Mouse (Mus musculus): ENCODE results near the gene March1. TPM values are rescaled to one million over a fixed set of nuclear protein-coding genes. Genes with fewer than 3 reads are reported as not detected.
A peak's percentile ranks its signal among the peaks of the same experiment; 100 is the strongest.
"Not testable (repeated sequence)": the region's sequence is repeated elsewhere in the genome, so short reads cannot be mapped to it uniquely, and the experiment has no call there.

March1 gene
- polyA plus RNA-seq, 1 experiment: 2.0 TPM

DNA sequence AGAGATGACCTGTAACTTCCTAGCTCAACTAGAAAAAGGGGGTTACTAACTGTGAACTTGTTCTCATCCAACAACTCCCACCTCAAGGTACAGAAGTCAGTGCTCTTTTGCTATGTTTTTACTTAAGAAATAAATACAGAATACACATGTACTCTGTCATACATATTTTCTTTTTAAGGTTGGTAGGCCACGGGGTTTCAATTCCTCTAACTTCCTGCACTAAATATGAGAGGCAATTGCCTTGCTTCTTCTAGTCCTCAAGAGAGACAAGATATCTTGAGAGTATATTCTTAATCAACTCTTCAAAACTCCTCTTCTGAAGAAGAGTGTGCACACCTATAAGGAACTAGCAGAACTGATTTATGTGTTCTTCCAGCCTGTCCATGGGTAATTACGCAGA, 797.5 kb downstream of the March1 start:
- no peak for DNase-seq (ENCODE audit: low spot score)

DNA sequence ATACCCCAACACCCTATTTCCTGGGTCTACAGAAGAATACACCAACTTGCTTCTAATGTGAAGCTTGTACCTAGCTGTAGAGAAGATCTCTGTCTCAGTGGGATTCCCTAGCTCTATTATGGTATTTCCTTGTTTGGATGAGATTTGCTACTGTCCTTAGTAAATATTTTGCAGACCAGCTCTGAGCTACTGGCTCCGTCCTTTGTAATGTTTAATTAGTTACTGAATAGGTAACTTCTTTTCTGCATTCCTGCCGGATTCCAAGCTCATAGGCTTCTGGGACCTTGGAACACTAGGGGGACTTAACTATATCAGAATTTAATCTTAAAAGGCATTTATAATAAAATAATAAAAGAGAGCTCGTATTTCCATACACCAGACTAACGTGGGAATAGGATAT, 799.9 kb downstream of the March1 start:
- not testable (repeated sequence) for DNase-seq (ENCODE audit: low spot score)

DNA sequence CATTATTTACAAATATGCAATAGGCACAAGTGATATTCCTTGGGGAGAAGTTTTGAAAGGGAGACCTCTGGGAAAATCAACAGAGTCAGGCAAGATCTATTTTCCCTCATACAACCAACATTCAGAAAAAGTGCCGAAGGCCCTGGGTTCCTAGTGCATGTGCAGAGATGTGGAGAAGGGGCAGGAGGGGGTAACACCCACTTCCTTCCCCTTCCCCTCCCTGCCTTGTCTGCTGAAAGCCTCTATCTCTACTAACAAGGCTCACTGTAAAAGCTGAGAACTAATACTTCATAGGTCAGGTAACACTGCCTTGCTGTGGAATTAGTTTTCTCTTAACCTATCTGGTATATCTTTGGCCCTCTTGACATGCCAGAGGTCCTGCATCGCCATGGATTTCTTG, 812.9 kb downstream of the March1 start:
- DNase-seq (ENCODE audit: low spot score): no peak

DNA sequence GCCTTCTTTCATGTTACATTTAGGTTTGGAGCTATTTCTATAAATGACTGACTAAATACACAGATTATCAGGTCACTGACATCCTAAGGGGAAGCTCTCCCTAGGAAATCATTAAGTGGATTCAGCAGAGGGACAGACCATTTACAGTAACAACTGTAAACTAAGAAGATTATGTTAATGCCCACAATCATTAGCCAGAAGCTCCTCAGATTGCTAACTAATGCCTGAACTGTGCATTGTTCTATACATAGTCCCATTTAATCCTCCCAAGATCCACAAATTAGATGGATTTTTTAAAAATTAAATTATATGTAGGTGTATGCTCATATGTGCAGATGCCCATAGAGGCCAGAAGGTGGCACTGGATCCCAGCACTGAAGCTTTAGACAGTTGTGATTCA, 815.9 kb downstream of the March1 start:
- no peak for DNase-seq (ENCODE audit: low spot score)

DNA sequence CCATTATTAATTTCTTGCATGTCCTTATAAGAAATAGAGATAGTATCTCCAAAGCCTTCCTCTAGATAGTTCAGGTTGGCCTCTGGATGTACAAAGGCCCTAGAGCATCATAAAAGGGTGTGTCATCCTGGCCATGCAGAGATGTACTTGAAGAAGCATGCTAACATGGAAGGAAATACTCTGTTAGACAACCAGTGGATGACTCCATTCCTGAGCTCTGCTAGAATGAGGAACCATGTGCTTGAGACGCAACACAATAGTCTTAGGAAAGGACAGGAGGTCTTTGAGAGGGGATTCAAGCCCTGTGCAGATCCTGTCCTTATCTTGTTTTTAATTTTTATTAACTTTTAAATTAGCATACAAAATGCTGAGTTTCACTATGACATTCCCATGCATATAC, 819.1 kb downstream of the March1 start:
- no peak for DNase-seq (ENCODE audit: low spot score)

DNA sequence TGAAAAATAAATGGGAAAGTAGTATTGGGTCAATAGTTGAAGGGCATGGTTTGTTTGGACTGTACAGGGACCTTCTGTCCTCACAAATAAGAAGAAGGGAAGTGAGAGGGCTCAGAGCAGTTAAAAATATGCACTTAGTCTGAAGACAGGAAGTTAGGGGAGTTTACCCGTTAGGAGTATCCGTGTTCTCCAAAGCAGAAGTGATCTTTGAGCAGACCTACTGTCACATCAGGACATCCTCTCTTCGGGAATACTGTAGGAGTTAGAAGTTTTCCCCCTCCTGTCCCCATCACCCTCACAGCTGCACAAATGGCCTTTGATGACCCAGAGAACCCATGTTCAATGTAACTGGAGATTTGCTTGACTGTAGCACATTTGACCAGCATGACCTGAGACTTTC, 820.2 kb downstream of the March1 start:
- no peak for DNase-seq (ENCODE audit: low spot score)

DNA sequence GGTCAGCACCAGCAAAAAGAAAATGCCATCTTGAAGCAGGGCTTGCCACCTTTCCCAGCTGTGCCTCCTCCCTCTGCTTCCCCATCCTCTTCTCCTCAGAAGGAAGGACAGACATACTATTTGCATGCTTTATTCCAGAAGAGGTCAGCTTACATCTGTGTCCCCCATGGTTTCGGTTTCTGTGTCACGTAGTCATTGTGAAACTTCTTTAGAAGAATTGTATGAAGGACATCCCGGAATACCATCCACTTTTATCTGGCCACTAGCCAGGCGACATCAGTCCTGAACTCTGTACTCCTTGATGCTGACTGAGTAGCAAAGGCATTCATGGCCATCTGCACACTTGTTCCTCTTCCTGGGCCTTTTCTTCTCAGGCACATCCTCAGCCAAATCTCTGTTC, 820.8 kb downstream of the March1 start:
- DNase-seq (ENCODE audit: low spot score): no peak

DNA sequence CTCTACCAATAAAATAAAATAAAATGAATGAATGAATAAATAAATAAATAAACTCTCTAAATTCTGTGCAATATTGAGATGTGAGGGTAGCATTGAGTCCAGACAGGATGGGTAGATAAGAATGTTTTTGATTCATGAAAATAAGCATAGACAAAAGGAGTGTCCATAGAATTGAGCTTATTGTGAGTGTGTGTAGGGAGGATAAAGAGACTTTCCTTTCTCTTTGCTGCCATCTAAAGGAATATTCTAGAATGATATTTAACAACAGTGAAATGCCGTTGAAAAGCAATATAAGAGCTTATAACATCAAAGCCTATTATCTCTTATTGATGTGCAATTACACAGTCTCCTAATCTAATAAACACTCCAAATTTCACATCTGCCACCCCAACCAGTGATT, 823.4 kb downstream of the March1 start:
- DNase-seq (ENCODE audit: low spot score): no peak

DNA sequence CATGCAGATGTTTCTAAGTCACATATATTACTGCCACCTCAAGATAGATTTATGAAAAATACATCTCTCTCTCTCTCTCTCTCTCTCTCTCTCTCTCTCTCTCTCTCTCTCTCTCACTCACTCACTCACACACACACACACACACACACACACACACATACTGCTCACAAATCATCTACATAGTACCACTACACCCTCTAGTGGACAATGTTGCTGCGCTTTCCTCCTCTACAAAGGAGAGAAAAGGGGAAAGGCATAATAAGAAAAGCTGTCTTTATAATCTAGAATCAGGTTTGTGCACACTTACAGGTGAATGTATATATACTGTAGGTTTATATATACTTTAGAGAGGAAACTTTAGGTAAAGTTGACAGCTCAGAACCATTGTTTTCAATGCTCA, 825.1 kb downstream of the March1 start:
- DNase-seq (ENCODE audit: low spot score): no peak

DNA sequence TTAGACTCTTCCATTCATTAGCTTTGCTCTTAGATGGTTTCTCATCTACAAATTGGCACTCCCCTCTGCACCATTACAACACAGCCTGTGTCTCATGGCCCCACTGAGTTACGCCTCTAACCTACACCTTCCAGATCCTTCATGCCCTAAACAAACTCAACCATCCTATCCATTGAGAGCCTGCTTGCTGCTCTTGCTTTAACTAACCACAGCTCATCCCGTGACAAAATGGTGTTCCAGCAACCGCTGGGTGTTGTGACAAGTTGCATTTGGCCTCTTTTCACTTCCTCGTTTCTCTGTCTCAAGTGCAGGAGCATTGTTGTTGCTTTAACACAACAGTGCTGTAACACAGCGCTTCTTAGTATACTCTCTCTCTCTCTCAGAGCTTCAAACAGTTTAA, 826.4 kb downstream of the March1 start:
- DNase-seq (ENCODE audit: low spot score): no peak

DNA sequence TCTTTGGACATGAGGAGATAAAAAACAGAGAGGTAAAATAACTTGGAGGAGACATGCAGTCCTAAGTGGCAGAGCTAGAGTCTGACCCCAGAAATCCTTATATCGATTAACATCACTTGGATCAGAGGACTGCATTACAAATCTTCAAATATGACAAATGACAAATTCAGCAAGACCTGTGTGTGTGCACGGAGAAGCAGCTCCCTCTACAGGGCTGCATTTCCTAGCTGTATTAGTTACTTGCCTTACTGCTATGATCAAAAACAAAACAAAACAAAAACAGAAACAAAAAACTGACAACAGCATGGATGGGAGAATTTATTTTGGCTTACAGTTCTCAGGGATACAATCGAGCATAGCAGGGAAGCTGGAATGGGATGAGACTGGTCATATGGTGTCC, 827.7 kb downstream of the March1 start:
- DNase-seq (ENCODE audit: low spot score): no peak

DNA sequence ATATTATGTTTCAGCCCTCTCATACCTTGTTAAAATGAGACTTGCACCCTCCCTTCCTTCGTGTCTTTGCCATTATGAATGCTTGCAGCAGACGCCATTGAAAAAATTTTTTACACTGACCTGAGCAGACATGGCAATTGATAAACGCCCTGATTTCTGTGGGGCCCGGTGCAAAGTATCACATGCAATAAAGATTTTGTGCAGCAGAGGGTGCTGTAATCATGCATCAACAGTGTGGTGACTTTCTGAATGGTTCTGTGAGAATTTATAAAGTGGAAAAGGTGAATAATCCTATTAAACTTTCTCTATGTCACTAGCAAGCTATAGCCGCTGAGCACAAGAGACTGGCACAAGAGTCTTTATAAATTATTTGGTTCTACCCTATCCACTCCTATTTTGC, 833.0 kb downstream of the March1 start:
- no peak for DNase-seq (ENCODE audit: low spot score)

DNA sequence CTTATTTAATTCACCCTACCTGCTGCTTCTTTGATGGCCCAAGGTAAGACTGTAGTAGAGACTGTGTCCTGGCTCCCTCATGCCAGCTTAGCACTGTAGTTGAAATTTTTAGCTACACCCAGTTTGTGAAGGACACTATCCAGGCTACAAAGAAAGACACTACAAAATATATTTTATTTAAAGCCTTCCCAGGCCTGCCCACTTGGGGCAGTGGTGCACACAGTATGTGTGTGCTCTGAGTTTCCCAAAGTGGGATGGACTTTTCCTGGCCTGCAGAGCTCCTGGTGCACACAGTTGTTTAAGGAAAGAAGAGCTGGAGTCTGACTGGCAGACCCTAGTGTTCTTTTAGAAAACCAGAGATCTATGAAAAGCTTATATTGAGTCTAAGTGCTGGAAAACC, 839.4 kb downstream of the March1 start:
- no peak for DNase-seq (ENCODE audit: low spot score)

DNA sequence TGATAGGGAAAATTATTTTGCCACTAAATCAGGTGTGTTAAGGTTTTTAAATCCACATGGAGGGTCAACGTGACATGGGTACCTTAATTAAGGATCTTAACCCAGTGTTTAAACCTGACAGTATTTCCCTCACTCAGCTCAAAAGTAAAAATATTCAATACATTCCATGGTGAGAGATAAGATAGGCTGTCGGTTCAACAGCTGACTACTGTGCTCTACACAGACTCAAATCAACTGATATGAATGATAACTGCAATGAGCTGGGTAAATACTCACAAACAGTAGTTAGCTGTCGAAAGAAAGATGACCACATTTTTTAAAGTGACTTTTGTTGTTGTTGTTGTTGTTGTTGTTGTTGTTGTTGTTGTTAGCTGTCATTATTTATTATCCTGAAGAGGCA, 852.1 kb downstream of the March1 start:
- no peak for DNase-seq (ENCODE audit: low spot score)

DNA sequence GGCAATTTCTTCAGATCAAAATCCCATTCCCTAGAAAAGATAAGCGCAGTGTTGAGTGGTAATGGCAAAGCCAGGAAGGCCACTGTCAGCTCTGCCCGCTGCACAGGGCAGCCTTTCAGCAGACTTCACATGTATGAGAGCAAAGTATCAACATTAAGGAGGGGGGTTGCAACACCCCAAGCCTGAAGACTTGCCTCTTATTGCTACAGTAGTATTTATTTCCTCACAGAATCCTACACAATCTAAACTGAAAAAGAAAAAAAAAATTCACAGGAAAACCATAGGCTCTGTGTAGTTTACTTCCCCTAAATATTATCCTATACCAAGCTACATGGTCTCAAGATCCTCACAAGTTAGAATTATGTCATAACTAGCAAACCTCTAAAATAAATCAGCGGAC, 859.2 kb downstream of the March1 start:
- DNase-seq (ENCODE audit: low spot score): no peak

DNA sequence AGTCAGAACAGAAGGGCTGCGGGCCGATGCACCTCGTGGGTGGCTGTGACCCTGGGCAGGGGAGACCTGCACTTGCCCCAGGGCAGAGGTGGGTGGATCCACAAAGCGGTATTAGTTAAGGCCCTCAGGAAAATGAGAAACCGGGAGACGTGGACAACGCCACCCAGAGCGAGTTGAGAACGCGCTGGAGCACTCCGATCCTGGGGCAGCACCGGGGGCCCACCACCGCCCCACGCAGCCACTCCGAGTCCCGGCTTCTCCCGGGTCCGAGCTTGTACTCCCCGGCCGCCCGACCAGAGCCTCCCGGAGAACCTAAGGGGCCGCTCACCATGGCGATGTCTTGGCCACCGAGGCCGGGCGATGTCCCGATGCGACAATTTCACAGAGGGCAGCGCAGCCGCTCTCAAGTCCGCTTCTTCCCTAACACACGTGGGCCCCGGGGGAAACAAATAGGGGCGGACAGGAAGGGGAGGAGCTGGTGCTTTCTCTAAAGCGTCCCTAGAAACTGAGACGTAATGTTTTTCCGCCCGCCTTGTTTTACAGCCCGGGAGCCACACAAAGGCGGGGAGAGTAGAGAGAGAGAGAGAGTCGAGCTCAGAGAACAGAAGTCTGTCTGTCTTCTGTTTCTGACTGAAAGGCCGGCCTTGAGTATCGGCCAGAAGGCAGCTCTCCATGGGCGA, 868.5 kb downstream of the March1 start, which contains the start of gene Tma16:
Gene Tma16 (minus strand): TSS at position 447 of the 680 bp plus-strand sequence.
- peak; percentile 61 for DNase-seq (ENCODE audit: low spot score)

DNA sequence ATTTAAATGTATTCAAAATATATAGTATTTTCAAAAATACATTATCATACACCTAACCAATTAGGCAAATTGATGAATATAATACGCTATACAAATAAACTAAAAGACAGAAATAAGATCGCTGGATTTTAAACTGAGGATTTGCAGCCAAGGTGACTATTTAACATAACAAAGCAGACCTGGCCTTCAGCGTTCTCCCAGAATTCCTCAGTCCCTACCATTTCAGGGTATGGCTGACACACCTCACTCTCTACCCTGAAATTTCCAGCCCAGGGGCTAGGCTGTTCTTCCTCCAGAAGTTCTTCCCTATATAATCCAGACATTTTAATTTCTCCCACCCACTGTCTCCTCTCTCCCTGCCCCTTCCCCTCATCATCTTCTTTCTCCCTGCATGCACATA, 870.9 kb downstream of the March1 start:
- DNase-seq (ENCODE audit: low spot score): no peak

DNA sequence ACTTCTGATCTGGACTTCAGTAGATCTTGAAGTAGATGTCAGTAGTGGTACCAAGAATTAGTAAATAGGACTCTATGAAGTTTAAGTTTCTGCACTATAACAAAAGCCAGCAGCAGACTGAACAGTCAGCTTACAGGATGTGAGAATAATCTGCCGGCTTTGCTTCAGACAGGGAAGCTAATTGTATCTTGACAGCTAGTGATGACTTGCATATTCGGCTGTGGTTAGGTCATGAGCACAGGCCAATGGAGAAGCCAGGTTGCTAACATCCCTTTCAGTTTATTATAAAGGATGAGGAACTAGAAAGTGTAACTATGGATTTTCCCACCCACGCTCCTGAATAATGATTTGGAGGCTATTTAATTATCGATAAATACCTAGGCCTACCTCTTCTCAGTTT, 872.9 kb downstream of the March1 start:
- DNase-seq (ENCODE audit: low spot score): no peak

DNA sequence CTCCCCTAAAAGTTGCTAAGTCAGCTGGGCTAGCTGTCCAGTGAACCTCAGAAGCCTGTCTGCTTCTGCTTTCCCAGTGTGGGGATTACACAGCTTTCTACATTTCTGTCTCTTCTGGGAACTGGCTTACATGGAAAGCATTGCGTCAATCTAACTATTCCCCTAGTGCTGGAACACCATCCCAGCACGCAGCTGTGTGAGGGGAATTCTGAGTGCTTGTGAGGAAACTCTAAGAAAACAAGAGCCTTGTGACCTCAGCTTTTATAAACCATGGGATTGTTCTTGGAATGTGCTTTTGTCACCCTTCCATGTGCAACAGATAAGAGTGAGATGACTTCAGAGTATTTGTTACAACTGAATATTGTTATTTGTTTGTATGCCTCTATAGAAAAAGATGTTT, 876.8 kb downstream of the March1 start:
- no peak for DNase-seq (ENCODE audit: low spot score)

DNA sequence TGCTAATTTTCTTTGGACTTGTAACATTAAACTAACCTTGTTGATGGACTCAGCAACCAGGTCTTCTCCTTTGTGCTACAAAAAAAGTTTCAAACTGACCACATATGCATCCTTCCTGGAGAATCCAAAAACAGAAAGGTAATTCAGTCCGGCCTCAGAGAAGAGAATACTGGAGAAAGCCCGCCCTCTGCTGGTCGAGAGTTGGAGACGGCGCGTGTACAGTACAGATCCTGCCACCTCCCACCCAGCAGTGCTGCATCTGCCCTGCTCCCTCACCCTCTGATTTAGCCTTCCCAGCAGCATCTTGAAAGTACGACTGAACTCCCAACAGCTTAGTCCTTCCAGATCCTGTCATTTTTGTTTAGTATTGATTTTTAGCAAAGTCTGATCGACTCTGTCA, 878.0 kb downstream of the March1 start:
- DNase-seq (ENCODE audit: low spot score): peak; percentile 50

DNA sequence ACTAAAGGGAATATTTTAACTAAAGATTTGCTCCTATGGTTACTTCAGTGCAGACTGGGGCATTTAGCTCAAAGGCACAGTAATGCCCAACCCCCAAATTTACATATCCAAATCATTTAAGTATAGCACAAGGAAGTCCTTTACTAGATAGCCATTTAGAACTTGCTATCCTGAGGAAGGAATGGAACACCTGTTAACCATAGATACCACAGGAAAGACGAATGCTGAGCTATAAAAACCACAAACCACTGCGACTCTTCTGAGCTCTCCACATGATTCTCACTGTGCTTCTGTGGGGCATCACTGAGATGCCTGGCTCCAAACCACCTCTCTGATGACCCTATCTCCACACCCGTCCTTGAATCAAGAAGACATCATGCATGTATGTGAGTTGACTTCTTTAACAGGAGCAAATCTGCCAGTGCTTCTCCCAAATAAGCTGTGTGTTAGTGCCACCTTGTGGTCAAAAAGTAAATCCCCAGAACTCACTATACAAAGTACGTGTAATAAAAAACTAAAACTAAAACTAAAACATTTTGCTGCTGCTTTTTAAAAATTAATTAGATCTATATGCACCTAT, 879.4 kb downstream of the March1 start:
- no peak for DNase-seq (ENCODE audit: low spot score)

DNA sequence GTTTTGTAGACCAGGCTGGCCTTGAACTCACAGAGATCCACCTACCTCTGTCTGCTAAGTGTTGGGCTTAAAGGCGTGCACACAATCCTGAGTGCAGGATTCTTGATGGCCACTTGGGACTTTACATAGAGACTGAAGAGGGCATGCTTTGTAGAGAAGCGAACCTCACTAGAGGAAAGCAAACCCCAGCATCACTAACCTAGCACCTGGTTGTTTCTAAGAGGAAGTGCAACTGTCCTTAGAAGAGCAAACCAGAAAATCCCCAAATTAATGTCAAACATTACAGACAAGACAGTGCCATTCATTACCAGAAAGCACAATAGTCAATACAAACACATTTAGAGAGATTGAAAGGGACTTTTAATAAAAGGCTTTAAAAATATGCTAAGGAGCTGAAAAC, 885.7 kb downstream of the March1 start:
- no peak for DNase-seq (ENCODE audit: low spot score)

DNA sequence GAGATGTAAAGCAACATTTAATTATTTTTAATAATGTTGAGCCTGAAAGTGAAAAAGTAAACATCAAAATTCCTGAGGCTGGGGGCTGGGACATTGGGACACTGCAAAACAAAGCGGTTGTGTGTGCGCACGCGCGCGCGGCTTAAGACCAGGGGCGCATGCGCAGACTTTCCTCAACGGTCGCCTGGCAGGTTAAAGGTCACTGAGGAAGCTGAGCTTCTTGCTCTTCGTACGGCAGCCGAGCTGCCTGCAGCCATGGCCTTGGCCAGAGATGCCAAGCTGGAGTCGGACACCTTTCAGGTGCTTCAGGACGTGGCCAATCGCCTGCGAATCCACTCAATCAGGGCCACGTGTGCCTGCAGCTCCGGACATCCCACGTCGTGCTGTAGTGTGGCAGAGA, 893.8 kb downstream of the March1 start, which contains the start of gene Tktl2:
Gene Tktl2 (plus strand): TSS at position 220 of the 400 bp plus-strand sequence.
- no peak for DNase-seq (ENCODE audit: low spot score)

DNA sequence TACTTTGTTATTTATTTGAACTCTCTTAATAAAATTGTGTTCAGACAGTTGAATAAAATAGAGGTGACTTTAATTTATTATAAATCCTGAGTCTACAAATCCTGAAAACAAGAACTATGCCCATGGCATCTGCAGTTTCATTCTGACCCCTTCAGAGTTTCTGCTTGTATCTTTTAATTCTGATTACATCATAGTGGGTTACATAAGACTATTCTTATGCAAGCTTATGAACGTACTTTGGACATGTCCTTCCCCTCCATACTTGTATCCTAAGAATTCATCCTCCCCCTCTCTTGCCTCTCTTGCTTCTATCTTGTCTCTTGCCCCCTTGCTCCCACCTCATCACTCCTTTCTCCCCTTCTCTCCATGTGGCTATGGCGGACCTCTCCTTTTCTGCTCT, 901.4 kb downstream of the March1 start:
- no peak for DNase-seq (ENCODE audit: low spot score)

Data from urinary bladder, adult 2 months (tissue).